In the genomic region with DNA sequence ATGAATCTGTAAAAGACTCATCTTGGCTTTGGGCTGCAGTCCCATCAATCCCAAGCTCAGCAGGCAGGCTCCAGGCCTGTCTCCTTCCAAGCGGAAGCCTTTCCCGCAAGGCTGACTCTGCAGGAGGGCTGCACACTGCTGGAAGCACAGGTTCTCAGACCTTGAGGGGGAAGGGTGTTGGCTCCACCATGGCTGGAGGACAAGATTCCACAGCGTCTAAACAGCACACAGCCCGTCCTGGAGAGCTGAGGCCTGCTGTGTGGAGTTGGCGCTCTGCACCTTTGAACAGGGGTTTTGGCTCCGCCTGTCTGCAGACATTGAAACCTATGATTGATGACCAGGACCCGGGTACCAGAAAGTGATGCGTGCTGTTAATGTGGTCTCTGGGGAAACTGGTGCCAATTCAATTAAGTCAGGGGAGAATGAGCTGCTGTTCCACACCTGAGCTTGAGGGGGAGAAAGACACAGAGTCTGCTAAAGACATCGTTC, we compare ENCODE assay signal across 8 mouse cellular contexts.
DNase-seq lines count a peak whose midpoint lies in the region; ATAC-seq and TF ChIP-seq lines count a peak whose summit lies in the region.

No protein-coding gene starts in this region.

- no peak for DNase-seq in kidney, postnatal 0 days (ENCODE audit: low spot score)
- no peak for DNase-seq in kidney, adult 18-20 months
- DNase-seq in embryo, embryonic 9.5 days (ENCODE audit: extremely low spot score), result peak; percentile 55
- DNase-seq in thymus, postnatal 36 days, result no peak
- DNase-seq in left cerebral cortex, adult 2 months (ENCODE audit: extremely low spot score in 1 of 2, low spot score in 2 of 2), result no peak

- WGBS in kidney, postnatal 0 days, result 14% methylated on average over 9 of the region's 9 CpGs
- WGBS in hindbrain, embryonic 15.5 days, result 8% methylated on average over 9 of the region's 9 CpGs
- WGBS in neural tube, embryonic 14.5 days, result 7% methylated on average over 9 of the region's 9 CpGs

- no peaks in the 10 kb centered on the region for H3K36me3 ChIP-seq in kidney, postnatal 0 days (ENCODE audit: insufficient read depth, low read length)
- H3K36me3 ChIP-seq in hindbrain, embryonic 15.5 days, result no peaks in the 10 kb centered on the region
- no peaks in the 10 kb centered on the region for H3K36me3 ChIP-seq in neural tube, embryonic 14.5 days (ENCODE audit: control insufficient read depth, insufficient read depth, low read length)

- no peak overlapping the region for H3K4me3 ChIP-seq in kidney, postnatal 0 days (replicated peaks; ENCODE audit: low read depth, low read length)
- no peak overlapping the region for H3K4me3 ChIP-seq in hindbrain, embryonic 15.5 days
- H3K4me3 ChIP-seq in neural tube, embryonic 14.5 days (ENCODE audit: low read depth, low read length), result no peak overlapping the region
- no peak overlapping the region for H3K4me3 ChIP-seq in left cerebral cortex, adult 2 months

- H3K9ac ChIP-seq in kidney, postnatal 0 days (ENCODE audit: low read depth, low read length), result no peak overlapping the region
- no peak overlapping the region for H3K9ac ChIP-seq in hindbrain, embryonic 15.5 days
- H3K9ac ChIP-seq in neural tube, embryonic 14.5 days (replicated peaks; ENCODE audit: low read depth, low read length), result no peak overlapping the region

- no peak overlapping the region for H3K4me2 ChIP-seq in kidney, postnatal 0 days (ENCODE audit: low read length)
- peak overlapping the region; percentile 28 for H3K4me2 ChIP-seq in hindbrain, embryonic 15.5 days
- peak overlapping the region; percentile 22 for H3K4me2 ChIP-seq in neural tube, embryonic 14.5 days (ENCODE audit: low read depth, low read length)

- no peaks in the 10 kb centered on the region for H3K9me3 ChIP-seq in kidney, postnatal 0 days (replicated peaks; ENCODE audit: low read length)
- no peaks in the 10 kb centered on the region for H3K9me3 ChIP-seq in hindbrain, embryonic 15.5 days
- no peaks in the 10 kb centered on the region for H3K9me3 ChIP-seq in neural tube, embryonic 14.5 days (ENCODE audit: control insufficient read depth, low read length)

- no peak overlapping the region for H3K27ac ChIP-seq in kidney, postnatal 0 days
- no peak overlapping the region for H3K27ac ChIP-seq in hindbrain, embryonic 15.5 days (replicated peaks)
- 0 out of 2 replicates have a peak overlapping the region, but pooled peaks have one; percentile 48 for H3K27ac ChIP-seq in neural tube, embryonic 14.5 days (ENCODE audit: low read depth, low read length)
- no peak overlapping the region for H3K27ac ChIP-seq in left cerebral cortex, adult 2 months

- TF ChIP-seq CTCF in kidney, postnatal 0 days (IDR thresholded peaks at IDR 0.05; ENCODE audit: low read depth), result no peak
- TF ChIP-seq CTCF in left cerebral cortex, adult 2 months (IDR thresholded peaks at IDR 0.05), result no peak; the same call in 1 of the 2 replicates

- H3K27me3 ChIP-seq in kidney, postnatal 0 days (ENCODE audit: insufficient read depth, low read length), result no peaks in the 10 kb centered on the region
- no peaks in the 10 kb centered on the region for H3K27me3 ChIP-seq in hindbrain, embryonic 15.5 days
- H3K27me3 ChIP-seq in neural tube, embryonic 14.5 days (ENCODE audit: control insufficient read depth, insufficient read depth, low read length), result no peaks in the 10 kb centered on the region

- intact Hi-C loops in left cerebral cortex, adult 2 months (cut with DNase I), result no loop called here

- ATAC-seq in kidney, postnatal 0 days (replicated peaks; ENCODE audit: low FRiP score, low read depth), result peak; percentile 59; the same call in 1 of the 2 replicates
- ATAC-seq in hindbrain, embryonic 15.5 days (ENCODE audit: low FRiP score, low read depth), result peak; percentile 85
- ATAC-seq in neural tube, embryonic 14.5 days (ENCODE audit: low read depth), result peak; percentile 87
- ATAC-seq in megakaryocyte progenitor cell, adult 5-6 weeks (replicated peaks; ENCODE audit: poor library complexity), result no peak

- H3K4me1 ChIP-seq in kidney, postnatal 0 days (replicated peaks; ENCODE audit: insufficient read depth, low read length), result no peaks in the 10 kb centered on the region
- peaks cover 8% of the 10 kb centered on the region for H3K4me1 ChIP-seq in hindbrain, embryonic 15.5 days (replicated peaks)
- peaks cover 11% of the 10 kb centered on the region for H3K4me1 ChIP-seq in neural tube, embryonic 14.5 days (ENCODE audit: control insufficient read depth, insufficient read depth, low read length)
